Mouse (Mus musculus): Measurements from ENCODE around the gene Plp1. TPM values are rescaled to one million over a fixed set of nuclear protein-coding genes. Genes with fewer than 3 reads are reported as not detected.

Plp1 gene
- 7.1 and 9.5 TPM in 2 replicates for polyA plus RNA-seq (2015; fragmentation: Nextera tagmentation; extraction: Ambion mirVana)

DNA sequence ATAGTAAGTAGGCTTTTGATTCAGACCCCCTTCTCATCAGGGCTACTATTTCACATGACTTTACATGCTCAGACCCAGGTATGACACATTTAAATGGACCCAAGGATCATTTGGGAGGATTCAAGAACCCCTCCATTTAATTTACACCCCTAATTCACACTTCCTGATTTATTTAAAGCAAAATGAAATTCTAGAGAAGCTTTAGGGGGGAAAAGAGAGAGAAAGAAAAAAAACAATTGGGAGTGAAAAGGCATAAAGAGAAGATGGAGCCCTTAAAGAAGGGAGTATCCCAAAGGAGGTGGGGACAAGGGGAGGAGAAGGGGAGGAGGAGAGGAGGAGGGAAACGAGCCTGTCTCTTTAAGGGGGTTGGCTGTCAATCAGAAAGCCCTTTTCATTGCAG lies at the start of gene Plp1:
Gene Plp1, plus strand, starts transcription at position 301 of the 400 bp plus-strand sequence.
- no peaks in the 10 kb centered on the region for H3K9me3 ChIP-seq
- no peak within 1 kb of the TSS for H3K4me3 ChIP-seq
- no peak within 1 kb of the TSS for H3K9ac ChIP-seq
- no peak within 1 kb of the TSS for H3K4me2 ChIP-seq
- WGBS: 48% methylated on average over 1 of the region's 1 CpGs
- H3K27me3 ChIP-seq: no peaks in the 10 kb centered on the region
- no peak within 1 kb of the TSS for H3K27ac ChIP-seq
- H3K4me1 ChIP-seq: no peaks in the 10 kb centered on the region
- no peak for ATAC-seq (ENCODE audit: insufficient number of reproducible peaks, low FRiP score, low TSS enrichment, low read depth)
- H3K36me3 ChIP-seq: no peaks in the 10 kb centered on the region

DNA sequence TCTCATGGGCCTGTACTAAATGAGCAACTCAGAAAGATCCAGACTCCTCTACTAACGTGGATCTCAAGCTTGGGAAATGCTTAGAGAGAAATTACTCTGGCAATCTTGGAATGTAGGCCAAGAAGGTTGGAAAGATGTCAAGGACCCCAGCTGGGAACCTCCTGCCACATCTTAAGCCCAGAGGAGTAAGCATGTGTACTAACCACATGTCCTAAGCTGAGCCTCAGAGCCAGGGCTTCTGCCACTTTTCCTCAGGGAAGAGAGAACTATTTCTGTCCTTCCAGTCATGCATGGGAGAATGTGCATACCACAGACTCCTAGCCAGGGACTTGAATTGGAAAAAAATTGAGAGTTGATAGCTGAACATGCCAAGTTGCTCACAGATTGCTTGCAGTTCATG lies 49.4 kb upstream of the Plp1 start:
- WGBS: 44% methylated on average over 1 of the region's 1 CpGs
- Histone ChIP-seq H3K9ac (no peak overlapping the region), H3K4me1 (no peaks in the 10 kb centered on the region), H3K4me2 (no peak overlapping the region), H3K27me3 (peaks cover 4% of the 10 kb centered on the region; the same call in 1 of the 2 replicates), H3K9me3 (no peaks in the 10 kb centered on the region), H3K4me3 (no peak overlapping the region), H3K36me3 (no peaks in the 10 kb centered on the region), H3K27ac (no peak overlapping the region)
- no peak for ATAC-seq (ENCODE audit: insufficient number of reproducible peaks, low FRiP score, low TSS enrichment, low read depth)

DNA sequence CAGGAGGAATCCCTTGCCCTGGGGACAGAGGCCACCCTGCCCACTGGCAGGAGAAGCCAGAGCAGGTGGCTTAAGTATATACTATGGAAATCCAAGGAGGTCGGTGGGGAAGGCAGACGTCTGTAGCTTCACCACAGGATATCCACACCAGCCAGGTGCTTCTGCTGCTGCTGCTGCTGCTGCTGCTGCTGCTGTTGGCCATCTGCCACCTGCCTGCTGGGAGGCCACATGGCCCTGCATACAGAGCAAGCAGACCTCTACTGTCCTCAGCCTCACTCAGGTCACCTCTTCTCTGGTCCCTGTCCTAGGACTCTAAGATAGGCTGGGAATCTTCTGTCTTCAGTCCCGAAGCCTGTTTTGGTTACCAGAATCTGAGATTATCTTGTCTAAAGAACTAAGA lies 44.4 kb upstream of the Plp1 start:
- Histone ChIP-seq H3K4me1 (no peaks in the 10 kb centered on the region), H3K27me3 (peaks cover 11% of the 10 kb centered on the region; the same call in 1 of the 2 replicates), H3K4me2 (no peak overlapping the region), H3K9ac (no peak overlapping the region), H3K27ac (no peak overlapping the region), H3K9me3 (no peaks in the 10 kb centered on the region), H3K4me3 (no peak overlapping the region), H3K36me3 (no peaks in the 10 kb centered on the region)
- WGBS: 77% methylated on average over 3 of the region's 3 CpGs
- no peak for ATAC-seq (ENCODE audit: insufficient number of reproducible peaks, low FRiP score, low TSS enrichment, low read depth)

DNA sequence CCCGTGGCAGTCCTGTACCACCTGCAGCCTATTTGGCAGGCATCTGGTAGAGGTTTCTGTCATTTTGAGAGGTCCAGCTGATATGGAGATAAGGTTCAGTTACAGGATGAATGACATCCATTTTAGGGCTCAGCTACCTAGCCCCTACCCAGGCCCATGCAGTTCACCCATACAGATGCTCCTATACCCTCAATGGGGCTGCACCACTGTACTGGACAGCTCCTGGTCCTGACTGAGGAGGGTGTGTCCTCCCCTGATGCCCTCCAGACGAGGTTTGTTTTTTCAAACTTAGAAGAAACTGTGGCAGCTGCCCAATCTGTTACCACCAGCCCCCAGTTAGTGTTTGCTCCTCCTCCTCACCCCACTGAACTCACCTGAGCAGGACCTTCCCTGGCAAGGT lies 43.2 kb upstream of the Plp1 start:
- WGBS: 57% methylated on average over 2 of the region's 2 CpGs
- no peaks in the 10 kb centered on the region for H3K4me1 ChIP-seq
- H3K27me3 ChIP-seq: peaks cover 12% of the 10 kb centered on the region; the same call in 1 of the 2 replicates
- no peaks in the 10 kb centered on the region for H3K36me3 ChIP-seq
- no peak for ATAC-seq (ENCODE audit: insufficient number of reproducible peaks, low FRiP score, low TSS enrichment, low read depth)
- no peak overlapping the region for H3K27ac ChIP-seq
- H3K9ac ChIP-seq: no peak overlapping the region
- no peak overlapping the region for H3K4me2 ChIP-seq
- no peaks in the 10 kb centered on the region for H3K9me3 ChIP-seq
- H3K4me3 ChIP-seq: no peak overlapping the region

DNA sequence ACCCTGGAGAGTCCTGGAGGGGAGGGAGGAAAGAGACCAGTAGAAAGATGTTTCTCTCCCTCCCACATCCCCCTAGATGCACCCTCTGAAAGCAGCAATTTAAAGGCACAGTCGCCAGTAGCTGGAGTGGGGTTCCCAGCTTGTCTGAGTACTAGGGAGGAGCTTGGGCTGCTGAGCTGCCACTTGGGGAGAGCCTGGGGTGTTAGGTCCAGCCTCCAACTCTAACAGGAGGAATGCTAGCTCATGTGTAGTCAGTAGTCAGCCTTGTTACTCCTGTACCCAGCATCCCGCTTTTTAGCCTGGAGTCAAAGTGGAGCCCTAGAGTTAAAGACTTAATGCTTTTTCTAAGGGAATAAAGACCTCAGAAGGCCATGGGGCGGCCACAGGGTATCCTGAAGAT lies 42.4 kb upstream of the Plp1 start, which contains the start of gene Glra4:
Gene Glra4, minus strand, starts transcription at position 101 of the 400 bp plus-strand sequence.
- Histone ChIP-seq H3K4me1 (no peaks in the 10 kb centered on the region), H3K4me2 (no peak within 1 kb of the TSS), H3K36me3 (no peaks in the 10 kb centered on the region), H3K9me3 (no peaks in the 10 kb centered on the region), H3K27me3 (peaks cover 12% of the 10 kb centered on the region; the same call in 1 of the 2 replicates), H3K4me3 (no peak within 1 kb of the TSS), H3K9ac (no peak within 1 kb of the TSS), H3K27ac (no peak within 1 kb of the TSS)
- ATAC-seq (ENCODE audit: insufficient number of reproducible peaks, low FRiP score, low TSS enrichment, low read depth): no peak
- 72% methylated on average over 3 of the region's 3 CpGs for WGBS

DNA sequence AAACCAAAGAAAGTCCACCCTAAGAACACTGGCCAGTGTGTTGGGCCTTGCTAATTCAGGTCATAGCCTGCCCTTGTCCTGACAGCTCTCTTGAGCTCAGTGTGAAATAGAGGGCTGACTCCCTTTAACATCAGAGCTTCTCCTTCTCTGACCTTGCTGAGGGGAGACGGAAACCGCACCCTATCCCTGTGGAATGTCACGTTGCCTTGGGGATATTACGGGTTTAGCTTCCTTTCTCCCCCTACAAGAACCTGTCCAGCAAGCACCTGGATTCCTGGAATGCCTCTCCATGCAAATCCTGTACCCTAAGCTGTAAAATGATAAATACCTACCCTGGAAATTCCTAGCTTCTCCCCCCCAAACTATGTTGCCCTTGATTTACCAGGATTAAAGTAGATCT lies 33.0 kb upstream of the Plp1 start:
- Histone ChIP-seq H3K9me3 (no peaks in the 10 kb centered on the region), H3K9ac (no peak overlapping the region), H3K4me2 (no peak overlapping the region), H3K4me3 (no peak overlapping the region), H3K27ac (no peak overlapping the region), H3K4me1 (no peaks in the 10 kb centered on the region), H3K36me3 (no peaks in the 10 kb centered on the region), H3K27me3 (no peaks in the 10 kb centered on the region)
- no peak for ATAC-seq (ENCODE audit: insufficient number of reproducible peaks, low FRiP score, low TSS enrichment, low read depth)
- WGBS: 72% methylated on average over 4 of the region's 4 CpGs

DNA sequence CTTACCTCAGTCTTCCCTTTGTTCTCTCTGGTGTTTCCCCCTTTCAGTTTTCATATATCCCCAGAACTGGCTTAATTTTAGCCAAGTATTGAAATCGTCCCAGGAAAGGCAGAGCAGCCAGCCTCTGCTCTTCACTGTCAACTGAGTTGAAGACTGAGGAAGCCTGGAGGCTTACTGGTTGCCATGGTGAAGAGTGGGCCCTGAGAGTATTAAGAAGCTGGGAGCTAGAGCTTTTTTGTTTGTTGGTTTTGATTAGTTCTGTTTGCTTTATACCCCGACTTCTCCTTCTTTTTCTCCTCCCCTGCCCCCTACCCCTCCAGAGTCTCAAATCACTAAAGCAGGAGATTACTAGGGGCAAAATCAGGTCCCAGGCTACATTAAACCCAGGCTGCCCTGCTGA lies 25.2 kb upstream of the Plp1 start:
- ATAC-seq (ENCODE audit: insufficient number of reproducible peaks, low FRiP score, low TSS enrichment, low read depth): no peak
- Histone ChIP-seq H3K36me3 (no peaks in the 10 kb centered on the region), H3K9ac (no peak overlapping the region), H3K9me3 (no peaks in the 10 kb centered on the region), H3K27ac (no peak overlapping the region), H3K4me2 (no peak overlapping the region), H3K27me3 (no peaks in the 10 kb centered on the region), H3K4me3 (no peak overlapping the region), H3K4me1 (no peaks in the 10 kb centered on the region)
- 28% methylated on average over 2 of the region's 2 CpGs for WGBS

- H3K27me3 ChIP-seq: peaks cover 4% of the 10 kb centered on the region; the same call in 1 of the 2 replicates
- H3K9me3 ChIP-seq: no peaks in the 10 kb centered on the region
- no peaks in the 10 kb centered on the region for H3K4me1 ChIP-seq
- no peak overlapping the region for H3K4me3 ChIP-seq
- no peak overlapping the region for H3K9ac ChIP-seq
- no peak for ATAC-seq (ENCODE audit: insufficient number of reproducible peaks, low FRiP score, low TSS enrichment, low read depth)
- no peak overlapping the region for H3K27ac ChIP-seq
- H3K36me3 ChIP-seq: no peaks in the 10 kb centered on the region
- no peak overlapping the region for H3K4me2 ChIP-seq
- WGBS: 90% methylated on average over 6 of the region's 6 CpGs
These were observed 2.7 kb upstream of the Plp1 start for GRCm38 (mm10) chrX:136819752-136820151.

GRCm38 (mm10) chrX:136820250-136820649 lies 2.2 kb upstream of the Plp1 start:
- Histone ChIP-seq H3K4me2 (no peak overlapping the region), H3K27ac (no peak overlapping the region), H3K36me3 (no peaks in the 10 kb centered on the region), H3K9me3 (no peaks in the 10 kb centered on the region), H3K9ac (no peak overlapping the region), H3K4me1 (no peaks in the 10 kb centered on the region), H3K27me3 (peaks cover 4% of the 10 kb centered on the region; the same call in 1 of the 2 replicates), H3K4me3 (no peak overlapping the region)
- WGBS: 6% methylated on average over 1 of the region's 1 CpGs
- no peak for ATAC-seq (ENCODE audit: insufficient number of reproducible peaks, low FRiP score, low TSS enrichment, low read depth)

- ATAC-seq (ENCODE audit: insufficient number of reproducible peaks, low FRiP score, low TSS enrichment, low read depth): no peak
- H3K4me3 ChIP-seq: no peak overlapping the region
- H3K36me3 ChIP-seq: no peaks in the 10 kb centered on the region
- no peak overlapping the region for H3K4me2 ChIP-seq
- no peak overlapping the region for H3K9ac ChIP-seq
- no peaks in the 10 kb centered on the region for H3K27me3 ChIP-seq
- no peaks in the 10 kb centered on the region for H3K9me3 ChIP-seq
- no peak overlapping the region for H3K27ac ChIP-seq
- WGBS: 67% methylated on average over 4 of the region's 4 CpGs
- no peaks in the 10 kb centered on the region for H3K4me1 ChIP-seq
These were observed 2.5 kb downstream of the Plp1 start for GRCm38 (mm10) chrX:136825016-136825415.

DNA sequence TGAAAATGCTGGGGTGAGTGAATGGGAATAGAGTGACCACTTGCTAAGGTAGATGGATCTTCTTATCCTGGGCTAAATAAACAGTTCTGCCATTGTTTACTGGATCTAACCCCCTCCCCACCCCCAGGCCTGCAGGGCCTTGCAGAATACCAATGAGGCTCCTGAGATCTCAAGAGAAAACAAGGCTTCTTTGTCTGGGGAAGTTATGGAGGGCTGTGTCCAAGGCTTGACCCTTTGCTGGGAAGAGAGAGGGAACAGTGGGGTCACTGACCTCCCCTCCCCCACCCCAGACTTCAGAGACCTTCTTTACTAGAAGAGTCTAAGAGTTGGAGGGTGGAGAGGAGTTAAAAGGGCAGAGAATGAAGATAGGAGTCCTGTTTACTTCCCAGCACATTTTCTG lies 6.1 kb downstream of the Plp1 start:
- Histone ChIP-seq H3K9me3 (no peaks in the 10 kb centered on the region), H3K27me3 (no peaks in the 10 kb centered on the region; the same call in 1 of the 2 replicates), H3K4me2 (no peak overlapping the region), H3K4me3 (no peak overlapping the region), H3K9ac (no peak overlapping the region), H3K4me1 (no peaks in the 10 kb centered on the region), H3K27ac (no peak overlapping the region), H3K36me3 (no peaks in the 10 kb centered on the region)
- no peak for ATAC-seq (ENCODE audit: insufficient number of reproducible peaks, low FRiP score, low TSS enrichment, low read depth)

GRCm38 (mm10) chrX:136850300-136850699 lies 27.8 kb downstream of the Plp1 start:
- Histone ChIP-seq H3K4me1 (no peaks in the 10 kb centered on the region), H3K4me3 (no peak overlapping the region), H3K27me3 (0 out of 2 replicates have a peak, but pooled peaks cover 4% of the 10 kb centered on the region), H3K27ac (no peak overlapping the region), H3K4me2 (no peak overlapping the region), H3K9me3 (no peaks in the 10 kb centered on the region), H3K9ac (no peak overlapping the region), H3K36me3 (no peaks in the 10 kb centered on the region)
- no peak for ATAC-seq (ENCODE audit: insufficient number of reproducible peaks, low FRiP score, low TSS enrichment, low read depth)
- 30% methylated on average over 3 of the region's 3 CpGs for WGBS

Measured in limb, embryonic 15.5 days (tissue).